Mouse (Mus musculus) stomach, adult 2 months (tissue): ENCODE measurements around the gene Zfr. TPM values are rescaled to one million over a fixed set of nuclear protein-coding genes. Genes with fewer than 3 reads are reported as not detected.

ENCODE experiments used
- polyA plus RNA-seq: library from polyadenylated mRNA; depleted of rRNA; stranded (reverse); fragments of >200 nt; gene quantifications from 2 replicates; pipeline ENCODE4 v1.2.3, GENCODE M21; 2012; rRNA removed

The Zfr gene
- 45.3 and 66.4 TPM in 2 replicates for polyA plus RNA-seq

DNA sequence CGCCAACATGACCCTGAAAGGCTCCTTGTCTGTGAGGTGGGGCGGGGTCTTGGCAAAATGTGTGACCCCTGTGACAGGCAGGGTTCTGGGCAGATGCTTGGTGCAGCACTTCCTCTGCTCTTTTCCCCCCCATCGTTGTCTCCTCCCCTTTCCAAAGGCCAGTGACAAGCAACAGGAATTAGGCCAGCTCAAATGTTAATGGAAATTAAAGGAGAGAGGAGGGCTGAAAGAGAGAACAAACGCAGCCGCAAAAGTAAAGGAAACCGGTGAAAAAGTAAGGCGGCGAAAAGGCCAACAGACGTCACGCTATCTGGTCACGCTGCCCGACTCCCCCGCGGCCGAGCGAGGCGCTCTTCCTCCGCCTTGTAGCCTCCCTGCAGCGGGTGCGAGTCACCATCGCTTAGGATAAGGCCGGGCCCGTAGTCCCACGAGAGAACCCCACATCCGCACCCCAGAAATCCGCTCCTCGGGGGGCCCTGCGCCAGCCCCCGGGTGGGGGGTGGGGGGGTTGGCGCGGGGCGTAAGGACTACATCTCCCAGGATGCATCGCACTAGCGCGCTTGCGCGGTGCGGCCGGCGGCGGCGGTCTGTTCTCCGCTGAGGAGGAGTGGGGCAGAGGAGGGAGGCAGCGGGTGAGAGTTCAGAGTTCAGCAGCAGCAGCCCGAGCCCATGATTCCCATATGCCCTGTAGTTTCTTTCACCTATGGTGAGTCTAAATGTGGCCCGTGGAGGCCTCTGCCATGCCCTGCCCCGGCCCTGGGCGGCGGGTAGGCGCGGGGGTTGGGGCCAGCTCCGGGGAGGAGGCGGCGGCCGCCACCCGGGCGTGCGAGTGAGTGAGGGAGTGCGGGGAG is at the start of gene Zfr:
Gene Zfr, plus strand, starts transcription at position 590 of the 851 bp plus-strand sequence.

DNA sequence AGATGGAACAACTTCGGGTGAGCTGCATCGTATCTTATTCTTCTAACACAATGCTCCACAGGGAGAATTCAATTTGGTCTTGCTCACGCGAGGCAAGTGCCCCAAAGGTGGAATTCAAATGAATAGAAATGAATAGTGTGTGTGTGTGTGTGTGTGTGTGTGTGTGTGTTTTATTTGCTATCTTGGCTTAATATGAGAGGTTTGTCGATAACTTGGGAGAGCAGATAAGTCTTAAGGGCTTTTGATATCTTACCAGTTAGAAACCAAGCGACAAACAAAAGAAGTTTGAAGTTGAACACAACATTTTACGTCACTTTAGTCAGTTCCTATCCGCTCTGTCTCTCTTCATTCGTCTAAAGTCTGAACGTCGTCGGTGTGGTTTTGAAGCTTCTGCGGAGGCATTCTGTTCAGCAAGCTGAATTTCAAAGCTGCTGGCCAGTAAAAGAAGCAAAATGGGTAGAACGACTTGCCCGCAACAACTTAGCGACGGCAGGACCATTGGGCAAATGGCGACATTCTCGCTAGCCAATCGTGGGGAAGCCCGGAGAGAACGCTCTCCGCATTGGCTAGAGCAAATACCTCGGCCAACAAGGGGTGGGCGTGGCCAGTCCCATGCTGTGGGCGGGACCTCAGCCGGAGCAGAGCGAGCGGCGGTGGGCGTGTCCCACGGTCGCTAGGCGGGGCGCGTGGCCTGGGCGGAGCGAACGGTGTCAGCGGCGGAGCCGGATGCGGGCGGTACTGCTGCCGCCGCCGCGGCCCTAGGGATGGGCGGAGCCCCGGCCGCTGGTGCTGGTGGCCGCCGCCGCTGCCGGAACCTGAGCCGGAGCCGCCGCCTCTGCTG is 86.9 kb downstream of the Zfr start, which contains the start of gene Mtmr12:
Gene Mtmr12, plus strand, starts transcription at position 710 of the 841 bp plus-strand sequence.

Other genes with a start within 250 kb of the Zfr start
- 0.19 and 0.45 TPM in 2 replicates for gene Npr3, start 210.5 kb upstream of the Zfr start, polyA plus RNA-seq
- gene Sub1, start 120.8 kb upstream of the Zfr start, polyA plus RNA-seq: 0.16 and 0.24 TPM in 2 replicates
- 7.7 and 9.1 TPM in 2 replicates for gene Mtmr12, start 87.2 kb downstream of the Zfr start, polyA plus RNA-seq
- gene Golph3, start 203.6 kb downstream of the Zfr start, polyA plus RNA-seq: 63.7 and 114 TPM in 2 replicates
- not detected in 2 replicates for gene 1810049J17Rik, start 204.1 kb downstream of the Zfr start, polyA plus RNA-seq